Mouse (Mus musculus) erythroblast, embryonic 14.5 days (primary cell): ENCODE data around the gene Flg2.

Experiments
- GATA1 ChIP-seq: IDR thresholded peaks from 2 replicates; pipeline ENCODE4 v1.6.1; 2012; ENCODE audit warnings: low read length, inconsistent platforms, mixed read lengths
- TAL1 ChIP-seq: IDR thresholded peaks from 3 replicates; pipeline ENCODE4 v1.6.1; 2012; ENCODE audit warnings: low read length, inconsistent platforms, mixed read lengths

GRCm38 (mm10) chr3:93180856-93181255, 16.2 kb upstream of the Flg2 start:
- TF ChIP-seq TAL1 (no peak), GATA1 (no peak)
